Mouse (Mus musculus) colon, adult 2 months (tissue): ENCODE measurements around the gene Sh2d1b1. TPM values are rescaled to one million over a fixed set of nuclear protein-coding genes. Genes with fewer than 3 reads are reported as not detected.

ENCODE experiments used
- polyA plus RNA-seq: library from polyadenylated mRNA; depleted of rRNA; stranded (reverse); fragments of >200 nt; gene quantifications from 2 replicates; pipeline ENCODE4 v1.2.3, GENCODE M21; 2012; rRNA removed

Sh2d1b1 gene
- polyA plus RNA-seq: 0.08 and 0.14 TPM in 2 replicates

GRCm38 (mm10) chr1:170277016-170277415 lies at the start of gene Sh2d1b1:
Gene Sh2d1b1, plus strand, starts transcription at chr1:170277320.

GRCm38 (mm10) chr1:170232688-170233087 lies 44.4 kb upstream of the Sh2d1b1 start, which contains the start of gene Sh2d1b2:
Gene Sh2d1b2, plus strand, starts transcription at chr1:170232749.

GRCm38 (mm10) chr1:170306232-170306631 lies 29.1 kb downstream of the Sh2d1b1 start, which contains the start of gene Gm7694:
Gene Gm7694, minus strand, starts transcription at chr1:170306332.

GRCm38 (mm10) chr1:170308503-170308902 lies 31.4 kb downstream of the Sh2d1b1 start, which contains the start of gene Spata46:
Gene Spata46, plus strand, starts transcription at chr1:170308803.

Other genes with a start within 250 kb of the Sh2d1b1 start
- 10.2 and 10.7 TPM in 2 replicates for gene Ddr2, start 166.6 kb upstream of the Sh2d1b1 start, polyA plus RNA-seq
- 40.9 TPM in 2 replicates for gene Uap1, start 102.4 kb upstream of the Sh2d1b1 start, polyA plus RNA-seq
- 6.7 and 7.5 TPM in 2 replicates for gene Uhmk1, start 61.9 kb upstream of the Sh2d1b1 start, polyA plus RNA-seq
- not detected in 2 replicates for gene Sh2d1b2, start 44.6 kb upstream of the Sh2d1b1 start, polyA plus RNA-seq
- gene Gm7694, start 29.0 kb downstream of the Sh2d1b1 start, polyA plus RNA-seq: 5.5 TPM in 2 replicates
- gene Spata46, start 31.5 kb downstream of the Sh2d1b1 start, polyA plus RNA-seq: not detected in 2 replicates